In genomic region chr4:137946419-137946818, GRCm38 (mm10) we compare ENCODE assay signal across 21 mouse cellular contexts. TPM values are rescaled to one million over a fixed set of nuclear protein-coding genes. Genes with fewer than 3 reads are reported as not detected.
DNase-seq lines count a peak whose midpoint lies in the region; ATAC-seq and TF ChIP-seq lines count a peak whose summit lies in the region.
"Had no signal": no experiment of that assay in that cellular context is flagged by ENCODE, and none has a peak within 500 bp of the region (broad histone marks: within the 10 kb centered on the region; RNA-seq: fewer than 3 reads in every experiment).

No protein-coding gene starts in this region.

- H3K4me2 ChIP-seq in intestine, embryonic 14.5 days (ENCODE audit: low read length): no peak overlapping the region
- no peak overlapping the region for H3K4me2 ChIP-seq in intestine, embryonic 15.5 days (replicated peaks)
- peak overlapping the region; percentile 21; the same call in 1 of the 2 replicates for H3K4me2 ChIP-seq in intestine, postnatal 0 days (replicated peaks; ENCODE audit: low read depth)
- H3K4me2 ChIP-seq: embryonic facial prominence, embryonic 13.5 days; embryonic facial prominence, embryonic 15.5 days; forebrain, embryonic 13.5 days; forebrain, embryonic 15.5 days had no signal

- 78% methylated on average over 10 of the region's 11 CpGs for WGBS in intestine, embryonic 14.5 days
- 73% methylated on average over 8 of the region's 11 CpGs for WGBS in intestine, embryonic 15.5 days
- WGBS in intestine, postnatal 0 days: 49% methylated on average over 11 of the region's 11 CpGs

- ATAC-seq in intestine, embryonic 14.5 days (replicated peaks; ENCODE audit: low FRiP score, low TSS enrichment, low read depth): 0 out of 2 replicates have a peak, but pooled peaks have one; percentile 29
- peak; percentile 88 for ATAC-seq in intestine, embryonic 15.5 days
- peak; percentile 84 for ATAC-seq in intestine, postnatal 0 days
- ATAC-seq: forebrain, embryonic 13.5 days; forebrain, embryonic 15.5 days; forebrain, postnatal 0 days had no signal

- no peak overlapping the region for H3K4me3 ChIP-seq in intestine, embryonic 14.5 days (ENCODE audit: low read depth, low read length)
- H3K4me3 ChIP-seq in intestine, embryonic 15.5 days (replicated peaks): no peak overlapping the region
- H3K4me3 ChIP-seq in intestine, postnatal 0 days (ENCODE audit: low read depth, low read length): no peak overlapping the region
- H3K4me3 ChIP-seq: embryonic facial prominence, embryonic 13.5 days; embryonic facial prominence, embryonic 15.5 days; erythroblast, embryonic 14.5 days; forebrain, embryonic 13.5 days; forebrain, embryonic 15.5 days had no signal

- no peak overlapping the region for H3K27ac ChIP-seq in intestine, embryonic 14.5 days (ENCODE audit: low read depth)
- peak overlapping the region; percentile 40; the same call in 1 of the 2 replicates for H3K27ac ChIP-seq in intestine, embryonic 15.5 days
- H3K27ac ChIP-seq in intestine, postnatal 0 days (ENCODE audit: low read depth, low read length): peak overlapping the region; percentile 80
- H3K27ac ChIP-seq: embryonic facial prominence, embryonic 13.5 days; embryonic facial prominence, embryonic 15.5 days; forebrain, embryonic 13.5 days; forebrain, embryonic 15.5 days had no signal

- H3K36me3 ChIP-seq in intestine, embryonic 14.5 days (ENCODE audit: control insufficient read depth, insufficient read depth, low read length): peaks cover 92% of the 10 kb centered on the region
- peaks cover 46% of the 10 kb centered on the region for H3K36me3 ChIP-seq in intestine, embryonic 15.5 days
- peaks cover 80% of the 10 kb centered on the region for H3K36me3 ChIP-seq in intestine, postnatal 0 days (ENCODE audit: control insufficient read depth, insufficient read depth)

- no peak for DNase-seq in intestine, embryonic 14.5 days (ENCODE audit: low spot score)
- DNase-seq in urinary bladder, postnatal 25 days (ENCODE audit: low spot score): no peak
- DNase-seq in gastrocnemius, postnatal 4 days (ENCODE audit: low spot score in 2 of 2): no peak
- DNase-seq: adrenal gland, adult 2 months; adrenal gland, postnatal 10 days; adrenal gland, postnatal 25 days; cerebellum, adult 11 months; cerebellum, adult 18-20 months; cerebellum, adult 8-10 months; cerebellum, adult 9-11 months; cerebellum, postnatal 14 days; cerebellum, postnatal 36 days; embryo, embryonic 11 days; forebrain, postnatal 0 days had no signal

- H3K9me3 ChIP-seq in intestine, embryonic 14.5 days (ENCODE audit: control insufficient read depth, low read length): 0 out of 2 replicates have a peak, but pooled peaks cover 2% of the 10 kb centered on the region
- H3K9me3 ChIP-seq in intestine, embryonic 15.5 days: no peaks in the 10 kb centered on the region
- H3K9me3 ChIP-seq in intestine, postnatal 0 days (ENCODE audit: control insufficient read depth): no peaks in the 10 kb centered on the region
- H3K9me3 ChIP-seq: embryonic facial prominence, embryonic 13.5 days; embryonic facial prominence, embryonic 15.5 days; forebrain, embryonic 13.5 days; forebrain, embryonic 15.5 days had no signal

- no peaks in the 10 kb centered on the region for H3K27me3 ChIP-seq in intestine, embryonic 14.5 days (replicated peaks; ENCODE audit: control insufficient read depth, insufficient read depth, low read length)
- H3K27me3 ChIP-seq in intestine, embryonic 15.5 days (replicated peaks): no peaks in the 10 kb centered on the region
- no peaks in the 10 kb centered on the region for H3K27me3 ChIP-seq in intestine, postnatal 0 days (replicated peaks; ENCODE audit: control insufficient read depth, insufficient read depth, low read length)
- H3K27me3 ChIP-seq: embryonic facial prominence, embryonic 13.5 days; embryonic facial prominence, embryonic 15.5 days; forebrain, embryonic 13.5 days; forebrain, embryonic 15.5 days had no signal

- TF ChIP-seq CTCF in intestine, postnatal 0 days (IDR thresholded peaks at IDR 0.05; ENCODE audit: low read depth): no peak

- H3K9ac ChIP-seq in intestine, embryonic 14.5 days (ENCODE audit: low read length): no peak overlapping the region
- H3K9ac ChIP-seq in intestine, embryonic 15.5 days: no peak overlapping the region
- no peak overlapping the region for H3K9ac ChIP-seq in intestine, postnatal 0 days (ENCODE audit: low read depth, low read length)
- H3K9ac ChIP-seq: embryonic facial prominence, embryonic 13.5 days; embryonic facial prominence, embryonic 15.5 days; forebrain, embryonic 13.5 days; forebrain, embryonic 15.5 days; forebrain, postnatal 0 days had no signal

- no peaks in the 10 kb centered on the region for H3K4me1 ChIP-seq in intestine, embryonic 14.5 days (replicated peaks; ENCODE audit: control insufficient read depth, insufficient read depth, low read length)
- no peaks in the 10 kb centered on the region for H3K4me1 ChIP-seq in intestine, embryonic 15.5 days (replicated peaks)
- H3K4me1 ChIP-seq in intestine, postnatal 0 days (replicated peaks; ENCODE audit: control insufficient read depth, insufficient read depth, low read length): no peaks in the 10 kb centered on the region

RNA-seq across cellular contexts. Expression of gene Eif4g3, which starts 46.4 kb away (rescaled TPM):
- 37.0 and 40.7 TPM in 2 replicates for polyA plus RNA-seq in intestine, embryonic 14.5 days (2014; fragmentation: Nextera tagmentation; extraction: Ambion mirVana)
- 24.2 and 25.1 TPM in 2 replicates for polyA plus RNA-seq in intestine, embryonic 15.5 days (2015; fragmentation: Nextera tagmentation; extraction: Ambion mirVana)
- polyA plus RNA-seq in intestine, postnatal 0 days (2015; fragmentation: Nextera tagmentation; extraction: Ambion mirVana): 11.9 and 12.5 TPM in 2 replicates
- 100 to 1,000 TPM in 1 of 2 experiments, 10 to 100 TPM in 1; 90.3 to 107 TPM for total RNA-seq in gastrocnemius, postnatal 4 days (2021)

Comparison
In these comparisons a context has a peak if more than half of its experiments do, and no peak if none do; other contexts are left out.
1. ATAC-seq: peak in every context shown above with its lines; median percentile 88 in intestine, embryonic 15.5 days; 84 in intestine, postnatal 0 days; 29 in intestine, embryonic 14.5 days.